Mouse (Mus musculus): Measurements from ENCODE around the gene Midn.

DNA sequence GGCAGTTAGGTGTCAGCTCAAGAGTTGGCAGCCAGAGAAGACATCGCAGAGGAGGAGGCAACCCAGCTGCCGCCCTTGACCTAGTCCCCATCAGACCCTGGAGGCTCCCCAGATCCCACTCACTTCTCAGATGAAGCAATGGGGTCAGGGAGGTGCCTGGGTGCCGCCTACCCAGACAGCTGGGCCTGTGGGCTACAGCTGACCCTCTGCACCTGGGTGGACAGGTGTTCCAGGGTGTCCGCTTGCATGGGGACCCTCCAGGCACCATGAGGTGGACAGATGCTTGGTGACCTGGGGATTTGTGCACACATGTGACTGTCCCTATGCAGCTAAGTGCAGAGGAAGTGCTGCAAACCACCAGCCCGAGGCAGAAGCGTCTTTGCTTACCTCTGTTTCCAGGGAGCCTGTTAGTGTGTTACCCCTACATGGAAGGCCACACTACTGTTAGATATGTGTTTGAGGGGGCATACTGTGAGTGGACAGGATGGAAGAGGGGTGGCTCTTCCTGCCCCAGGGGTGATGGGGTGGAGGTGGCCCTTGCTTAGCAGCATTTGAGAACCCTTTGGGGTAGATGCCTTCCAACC lies 14.7 kb downstream of the Midn start:
- TF ChIP-seq POLR2A (IDR thresholded peaks at IDR 0.05; ENCODE audit: insufficient read depth, low read length) (no peak), CTCF (IDR thresholded peaks at IDR 0.05; ENCODE audit: low read depth, low read length) (no peak)
